Mouse (Mus musculus) WW6 (cell line): ENCODE measurements around the gene Gm21739.
"Not testable (repeated sequence)": the region's sequence is repeated elsewhere in the genome, so short reads cannot be mapped to it uniquely, and the experiment has no call there.

Experiments used
- DNase-seq: peaks from one replicate; pipeline ENCODE4 v3.0.0-alpha.2; 2013; ENCODE audit warnings: low read depth, low spot score

The Gm21739 gene

GRCm38 (mm10) chrY:44264344-44264743 lies at the start of gene Gm21739:
Gene Gm21739 (minus strand): TSS chrY:44264444.
- not testable (repeated sequence) for DNase-seq
